Mouse (Mus musculus) stomach, embryonic 16.5 days (tissue): ENCODE measurements around the gene Ddit4l. TPM values are rescaled to one million over a fixed set of nuclear protein-coding genes. Genes with fewer than 3 reads are reported as not detected.
"Not testable (repeated sequence)": the region's sequence is repeated elsewhere in the genome, so short reads cannot be mapped to it uniquely, and the experiment has no call there.

Experiments
- ATAC-seq: fragments of 200-750 bp; cut with Nextera tagmentation; 2 replicates; pipeline ENCODE4 v1.8.0; 2017; ENCODE audit warnings: moderate number of reproducible peaks, moderate TSS enrichment; ENCODE audit not compliant: insufficient read depth, low FRiP score
- H3K27ac ChIP-seq: fragments of 300-500 bp; sonication (generic); 2 replicates; pipeline ENCODE4 v1.5.1; 2014; ENCODE audit warnings: low read length
- H3K27me3 ChIP-seq: fragments of 300-500 bp; sonication (generic); 2 replicates; pipeline ENCODE4 v1.6.1; 2014; ENCODE audit warnings: low read length, control low read depth, mixed read lengths; ENCODE audit not compliant: control insufficient read depth, insufficient read depth
- H3K36me3 ChIP-seq: fragments of 300-500 bp; sonication (generic); 2 replicates; pipeline ENCODE4 v1.6.1; 2014; ENCODE audit warnings: low read length; ENCODE audit not compliant: control insufficient read depth, insufficient read depth
- H3K4me1 ChIP-seq: fragments of 300-500 bp; sonication (generic); 2 replicates; pipeline ENCODE4 v1.6.1; 2014; ENCODE audit warnings: low read length, control low read depth, mixed read lengths; ENCODE audit not compliant: control insufficient read depth, insufficient read depth
- H3K4me2 ChIP-seq: fragments of 300-500 bp; sonication (generic); 2 replicates; pipeline ENCODE4 v1.6.1; 2014; ENCODE audit warnings: low read depth, low read length, mixed read lengths
- H3K4me3 ChIP-seq: fragments of 300-500 bp; sonication (generic); replicated peaks from 2 replicates; pipeline ENCODE4 v1.5.1; 2014; ENCODE audit warnings: mild to moderate bottlenecking, low read length
- H3K9ac ChIP-seq: fragments of 300-500 bp; sonication (generic); 2 replicates; pipeline ENCODE4 v1.6.1; 2014; ENCODE audit warnings: low read length
- H3K9me3 ChIP-seq: fragments of 300-500 bp; sonication (generic); replicated peaks from 2 replicates; pipeline ENCODE4 v1.6.1; 2016; ENCODE audit warnings: low read length, control low read depth; ENCODE audit not compliant: control insufficient read depth
- WGBS: fragments of 180-500 bp; shearing (Covaris S2); extraction: QIAGEN DNeasy Blood & Tissue Kit; methylation state at CpG from one replicate; pipeline ENCODE4 v1.1.7; 2014; 5-methylcytosine and 5-hydroxymethylcytosine counted together
- polyA plus RNA-seq: library from polyadenylated mRNA; unstranded; fragments of >200 nt; fragmentation: Nextera tagmentation; extraction: Ambion mirVana; gene quantifications from 2 replicates; pipeline ENCODE4 v1.2.1, GENCODE M21; 2015

Ddit4l gene
- polyA plus RNA-seq: 6.8 and 8.1 TPM in 2 replicates

GRCm38 (mm10) chr3:137621312-137621711 is at the start of gene Ddit4l:
TSS of gene Ddit4l (plus strand) at chr3:137621612.
- ATAC-seq, H3K27ac ChIP-seq, H3K36me3 ChIP-seq, H3K9ac ChIP-seq, H3K27me3 ChIP-seq, H3K4me3 ChIP-seq, H3K4me2 ChIP-seq, H3K9me3 ChIP-seq, H3K4me1 ChIP-seq: not testable (repeated sequence)
- WGBS: 89% methylated on average over 3 of the region's 3 CpGs

GRCm38 (mm10) chr3:137576146-137576545 is 45.3 kb upstream of the Ddit4l start:
- WGBS: 63% methylated on average over 4 of the region's 4 CpGs
- H3K4me2 ChIP-seq: no peak overlapping the region

GRCm38 (mm10) chr3:137586376-137586969 is 34.9 kb upstream of the Ddit4l start:
- Histone ChIP-seq H3K27ac (no peak overlapping the region), H3K4me1 (no peaks in the 10 kb centered on the region), H3K4me3 (no peak overlapping the region), H3K36me3 (no peaks in the 10 kb centered on the region), H3K9me3 (no peaks in the 10 kb centered on the region), H3K27me3 (no peaks in the 10 kb centered on the region), H3K9ac (no peak overlapping the region), H3K4me2 (no peak overlapping the region)
- WGBS: 81% methylated on average over 5 of the region's 5 CpGs
- ATAC-seq: no peak

More at GRCm38 (mm10) chr3:137576146-137576545, 45.3 kb upstream of the Ddit4l start:
- Histone ChIP-seq H3K4me3 (no peak overlapping the region), H3K4me1 (no peaks in the 10 kb centered on the region), H3K36me3 (no peaks in the 10 kb centered on the region), H3K9ac (no peak overlapping the region), H3K27ac (no peak overlapping the region), H3K9me3 (no peaks in the 10 kb centered on the region), H3K27me3 (no peaks in the 10 kb centered on the region)
- ATAC-seq: no peak

GRCm38 (mm10) chr3:137589811-137590210 is 31.6 kb upstream of the Ddit4l start:
- H3K4me2 ChIP-seq: no peak overlapping the region
- no peaks in the 10 kb centered on the region for H3K36me3 ChIP-seq
- 61% methylated on average over 4 of the region's 4 CpGs for WGBS
- H3K27me3 ChIP-seq: no peaks in the 10 kb centered on the region
- H3K27ac ChIP-seq: no peak overlapping the region
- H3K4me1 ChIP-seq: no peaks in the 10 kb centered on the region
- ATAC-seq: no peak
- H3K9me3 ChIP-seq: no peaks in the 10 kb centered on the region
- no peak overlapping the region for H3K9ac ChIP-seq
- H3K4me3 ChIP-seq: no peak overlapping the region

- no peaks in the 10 kb centered on the region for H3K9me3 ChIP-seq
- ATAC-seq: no peak
- WGBS: 55% methylated on average over 4 of the region's 4 CpGs
Measured at GRCm38 (mm10) chr3:137594332-137594905, 27.0 kb upstream of the Ddit4l start.

GRCm38 (mm10) chr3:137608918-137609435 is 12.4 kb upstream of the Ddit4l start:
- Histone ChIP-seq H3K4me2 (no peak overlapping the region), H3K4me1 (no peaks in the 10 kb centered on the region)
- ATAC-seq: no peak

More at GRCm38 (mm10) chr3:137594332-137594905, 27.0 kb upstream of the Ddit4l start:
- Histone ChIP-seq H3K27ac (no peak overlapping the region), H3K4me1 (no peaks in the 10 kb centered on the region), H3K9ac (no peak overlapping the region), H3K4me2 (no peak overlapping the region), H3K36me3 (no peaks in the 10 kb centered on the region), H3K27me3 (no peaks in the 10 kb centered on the region), H3K4me3 (no peak overlapping the region)

GRCm38 (mm10) chr3:137610457-137611109 is 10.8 kb upstream of the Ddit4l start:
- ATAC-seq: no peak
- no peaks in the 10 kb centered on the region for H3K27me3 ChIP-seq
- no peaks in the 10 kb centered on the region for H3K4me1 ChIP-seq
- no peak overlapping the region for H3K9ac ChIP-seq
- no peak overlapping the region for H3K4me2 ChIP-seq
- 80% methylated on average over 6 of the region's 6 CpGs for WGBS
- H3K4me3 ChIP-seq: no peak overlapping the region
- no peak overlapping the region for H3K27ac ChIP-seq
- no peaks in the 10 kb centered on the region for H3K36me3 ChIP-seq
- no peaks in the 10 kb centered on the region for H3K9me3 ChIP-seq

More at GRCm38 (mm10) chr3:137608918-137609435, 12.4 kb upstream of the Ddit4l start:
- no peak overlapping the region for H3K9ac ChIP-seq
- H3K4me3 ChIP-seq: no peak overlapping the region
- no peaks in the 10 kb centered on the region for H3K36me3 ChIP-seq
- H3K27me3 ChIP-seq: no peaks in the 10 kb centered on the region
- WGBS: 36% methylated on average over 1 of the region's 1 CpGs
- no peak overlapping the region for H3K27ac ChIP-seq
- H3K9me3 ChIP-seq: no peaks in the 10 kb centered on the region

- no peak overlapping the region for H3K4me3 ChIP-seq
- H3K9me3 ChIP-seq: no peaks in the 10 kb centered on the region
- no peak for ATAC-seq
- no peak overlapping the region for H3K27ac ChIP-seq
- H3K4me2 ChIP-seq: no peak overlapping the region
- H3K9ac ChIP-seq: no peak overlapping the region
- no peaks in the 10 kb centered on the region for H3K4me1 ChIP-seq
- WGBS: 73% methylated on average over 4 of the region's 4 CpGs
- no peaks in the 10 kb centered on the region for H3K36me3 ChIP-seq
- H3K27me3 ChIP-seq: no peaks in the 10 kb centered on the region
Measured at GRCm38 (mm10) chr3:137611110-137611857, 10.1 kb upstream of the Ddit4l start.
